Mouse (Mus musculus): ENCODE results near the gene Gm8765. TPM values are rescaled to one million over a fixed set of nuclear protein-coding genes. Genes with fewer than 3 reads are reported as not detected.
"Not testable (repeated sequence)": the region's sequence is repeated elsewhere in the genome, so short reads cannot be mapped to it uniquely, and the experiment has no call there.

Gene Gm8765
- not detected for total RNA-seq (2021)
- long read RNA-seq, experiment 1, result 0 reads
- long read RNA-seq, experiment 2, result 0 reads

GRCm38 (mm10) chr13:50698012-50698411 is at the start of gene Gm8765:
Gene Gm8765, plus strand, starts transcription at chr13:50698312.
- not testable (repeated sequence) for DNase-seq (ENCODE audit: low spot score in 2 of 2)

GRCm38 (mm10) chr13:50648771-50649170 is 49.3 kb upstream of the Gm8765 start:
- intact Hi-C loops (cut with DNase I), result not testable (repeated sequence)

More at GRCm38 (mm10) chr13:50698012-50698411, at the start of gene Gm8765:
- intact Hi-C loops (cut with DNase I), result not testable (repeated sequence)

GRCm38 (mm10) chr13:50750282-50750681 is 52.2 kb downstream of the Gm8765 start:
- DNase-seq (ENCODE audit: low spot score in 2 of 2); intact Hi-C loops (cut with DNase I): not testable (repeated sequence)

More at GRCm38 (mm10) chr13:50648771-50649170, 49.3 kb upstream of the Gm8765 start:
- not testable (repeated sequence) for DNase-seq (ENCODE audit: low spot score in 2 of 2)

- no peak for DNase-seq (ENCODE audit: low spot score in 2 of 2)
- intact Hi-C loops (cut with DNase I), result no loop called here
Observed at GRCm38 (mm10) chr13:50751732-50752131, 53.6 kb downstream of the Gm8765 start.

DNA sequence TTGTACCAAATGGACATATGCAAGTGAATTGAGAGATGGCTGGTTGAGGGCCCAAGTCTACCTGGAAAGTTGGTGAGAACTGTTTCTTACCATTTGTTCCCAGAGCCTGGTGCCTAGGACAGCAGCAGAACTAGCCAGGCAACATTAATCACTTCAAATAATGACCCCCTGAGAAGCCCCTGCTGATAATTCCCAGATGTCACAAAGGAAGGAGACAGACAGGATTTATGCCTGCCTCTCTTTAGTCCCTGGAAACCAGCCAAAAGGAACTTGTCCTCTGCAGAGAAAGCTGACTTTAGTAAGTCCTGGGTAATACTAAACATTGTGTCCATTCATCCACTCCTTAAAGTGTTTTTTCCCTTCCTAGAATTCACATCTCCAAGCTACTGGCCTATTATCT is 54.8 kb downstream of the Gm8765 start:
- DNase-seq (ENCODE audit: low spot score in 2 of 2); intact Hi-C loops (cut with DNase I): not testable (repeated sequence)

Small RNA genes within 50 kb of the gene (microRNA-seq; reads per million reads assigned to microRNA genes)
- 0 reads per million in 2 experiments for gene Gm23952

Other genes with a start within 250 kb of the Gm8765 start
- not detected for gene Nutm2, start 231.0 kb upstream of the Gm8765 start, total RNA-seq (2021)
- not detected for gene Gm904, start 55.1 kb upstream of the Gm8765 start, total RNA-seq (2021)

Measured in left cerebral cortex, postnatal 14 days (tissue).